Mouse (Mus musculus): Measurements from ENCODE around the gene Gm17657. TPM values are rescaled to one million over a fixed set of nuclear protein-coding genes. Genes with fewer than 3 reads are reported as not detected.
"Not testable (repeated sequence)": the region's sequence is repeated elsewhere in the genome, so short reads cannot be mapped to it uniquely, and the experiment has no call there.

The Gm17657 gene
- polyA plus RNA-seq, 2 experiments from 2014 or later = not detected

- ATAC-seq = no peak
Observed at GRCm38 (mm10) chr17:29545241-29545640, 4.2 kb downstream of the Gm17657 start.

DNA sequence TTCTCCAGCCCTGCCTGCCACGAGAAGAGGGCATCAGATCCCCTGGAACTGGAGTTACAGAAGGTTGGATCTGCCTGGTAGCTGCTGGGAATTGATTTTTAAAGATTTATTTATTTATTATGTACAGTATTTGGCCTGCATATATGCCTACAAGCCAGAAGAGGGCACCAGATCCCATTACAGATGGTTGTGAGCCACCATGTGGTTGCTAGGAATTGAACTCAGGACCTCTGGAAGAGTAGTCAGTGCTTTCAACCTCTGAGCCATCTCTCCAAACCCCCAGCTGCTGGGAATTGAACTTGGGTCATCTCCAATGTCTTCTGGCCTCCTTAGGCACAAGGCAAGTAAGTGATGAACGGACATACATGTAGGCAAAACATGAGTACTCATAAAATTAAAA, 5.4 kb downstream of the Gm17657 start:
- no peak for ATAC-seq

GRCm38 (mm10) chr17:29542831-29543690, 6.4 kb downstream of the Gm17657 start:
- no peak for ATAC-seq

GRCm38 (mm10) chr17:29541419-29541818, 8.0 kb downstream of the Gm17657 start:
- no peak for ATAC-seq

DNA sequence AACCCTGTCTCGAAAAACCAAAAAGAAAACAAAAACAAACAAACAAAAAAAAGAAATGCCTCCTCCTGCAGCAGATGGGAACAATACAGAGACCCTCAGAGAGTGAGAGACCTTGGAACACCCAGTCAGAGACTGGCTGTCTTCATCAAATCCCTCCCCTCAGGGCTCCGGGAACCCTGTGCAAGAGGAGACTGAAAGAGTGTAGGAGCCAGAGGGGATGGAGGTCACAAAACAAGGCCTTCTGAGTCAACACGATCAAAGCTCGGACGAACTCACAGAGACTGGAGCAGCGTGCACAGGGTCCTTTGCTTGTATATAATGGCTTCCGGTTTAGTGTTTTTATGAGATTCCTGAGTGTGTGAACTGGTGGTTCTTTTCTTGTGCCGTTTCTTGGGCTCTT, 9.0 kb downstream of the Gm17657 start:
- no peak for ATAC-seq

- ATAC-seq = peak; percentile 57
Observed at GRCm38 (mm10) chr17:29533866-29534265, 15.6 kb downstream of the Gm17657 start.

GRCm38 (mm10) chr17:29531757-29532384, 17.6 kb downstream of the Gm17657 start:
- ATAC-seq = peak; percentile 89

DNA sequence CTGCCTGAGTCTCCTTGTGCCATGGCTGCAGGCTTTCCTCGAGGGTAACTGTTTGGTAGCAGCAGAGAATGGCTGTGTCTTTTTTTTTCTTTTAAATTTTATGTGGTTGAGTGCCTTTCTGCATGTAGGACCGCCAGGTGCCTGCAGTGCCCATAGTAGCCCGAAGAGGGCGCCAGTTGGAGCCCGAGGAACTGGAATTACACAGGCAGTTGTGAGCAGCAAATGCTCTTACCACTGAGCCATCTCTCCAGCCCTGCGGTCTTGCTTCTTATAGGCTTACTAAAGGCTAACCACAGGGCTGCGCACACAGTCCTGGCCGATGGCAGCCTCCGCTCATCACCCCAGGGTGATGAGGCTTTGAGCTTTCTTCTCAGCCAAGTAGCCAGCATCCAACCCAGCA, 18.2 kb downstream of the Gm17657 start:
- peak; percentile 22 for ATAC-seq

DNA sequence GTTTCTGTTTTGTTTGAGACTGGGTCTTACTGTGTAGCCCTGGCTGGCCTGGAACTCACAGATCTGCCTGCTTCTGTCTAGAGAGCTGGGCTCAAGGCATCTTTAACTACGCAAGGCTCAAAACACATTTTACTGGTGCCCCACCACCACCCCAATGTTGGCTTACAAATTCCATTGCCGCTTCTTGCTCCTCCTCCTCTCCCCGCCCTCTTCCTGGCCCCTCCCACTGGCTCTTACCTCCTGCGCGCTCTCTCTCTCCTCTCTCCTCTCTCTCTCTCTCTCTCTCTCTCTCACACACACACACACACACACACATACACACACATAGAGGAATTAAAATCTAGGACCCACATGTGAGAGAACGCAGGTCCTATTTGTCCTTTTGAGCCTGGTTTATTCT, 18.9 kb downstream of the Gm17657 start:
- no peak for ATAC-seq

DNA sequence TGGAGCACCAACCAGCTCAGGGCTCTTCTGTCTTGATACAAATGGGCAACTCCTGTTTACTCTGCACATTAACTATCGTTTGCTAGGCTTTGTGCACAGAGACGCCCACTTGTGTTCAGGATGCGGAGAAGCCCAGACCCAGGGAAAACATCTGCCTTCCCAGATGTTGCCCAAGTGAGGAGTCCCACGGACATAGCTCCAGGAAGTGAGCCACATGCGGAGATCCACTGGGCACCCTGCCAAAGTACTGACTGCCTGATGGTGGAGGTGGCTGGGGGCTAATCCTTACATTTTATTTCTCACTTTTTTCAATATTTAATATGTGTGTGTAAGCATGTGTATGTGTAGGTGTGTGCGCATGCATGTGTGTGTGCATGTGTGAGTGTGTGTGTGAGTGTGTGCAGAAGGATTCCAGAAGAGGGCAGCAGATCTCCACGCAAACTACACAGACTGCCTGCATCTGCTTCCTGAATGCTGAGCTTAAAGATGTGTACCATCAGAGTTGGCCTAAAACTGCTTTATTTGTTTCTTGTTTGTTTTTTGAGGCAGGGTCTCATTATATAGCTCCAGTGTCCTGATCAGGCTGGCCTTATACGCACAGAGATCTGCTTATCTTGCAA, 20.8 kb downstream of the Gm17657 start:
- no peak for ATAC-seq

GRCm38 (mm10) chr17:29525613-29526012, 23.8 kb downstream of the Gm17657 start:
- no peak for ATAC-seq

DNA sequence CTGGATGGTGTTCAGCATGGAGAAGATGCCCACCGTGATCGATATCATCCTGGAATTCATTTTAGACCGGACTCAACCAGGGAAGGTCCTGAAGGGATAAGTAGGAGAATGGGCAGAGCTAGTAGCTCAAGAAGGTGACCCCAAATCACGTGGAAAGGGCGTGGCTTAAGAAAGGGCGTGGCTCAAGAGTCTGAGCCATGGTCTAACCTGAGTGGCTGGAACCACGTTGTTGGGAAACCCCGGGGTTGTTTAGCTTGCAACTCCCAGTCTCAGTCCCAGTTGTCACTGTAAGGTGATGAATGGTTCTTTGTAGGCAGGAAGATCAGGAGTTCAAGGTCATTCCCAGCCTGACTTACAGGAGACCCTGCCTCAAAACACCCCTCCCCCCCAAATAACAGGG, 29.7 kb downstream of the Gm17657 start:
- ATAC-seq = no peak

DNA sequence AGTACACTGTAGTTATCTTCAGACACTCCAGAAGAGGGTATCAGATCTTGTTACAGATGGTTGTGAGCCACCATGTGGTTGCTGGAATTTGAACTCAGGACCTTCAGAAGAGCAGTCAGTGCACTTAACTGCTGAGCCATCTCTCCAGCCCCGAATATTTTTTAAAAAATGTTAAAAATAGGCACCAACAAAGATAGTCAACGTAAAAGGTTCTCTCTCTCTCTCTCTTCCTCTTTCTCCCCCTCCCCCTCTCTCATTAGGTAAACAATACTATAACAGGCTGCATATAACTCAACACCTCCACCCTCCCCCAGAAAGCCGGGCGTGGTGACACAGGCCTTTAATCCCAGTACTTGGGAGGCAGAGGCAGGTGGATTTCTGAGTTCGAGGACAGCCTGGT, 30.8 kb downstream of the Gm17657 start:
- ATAC-seq = not testable (repeated sequence)

DNA sequence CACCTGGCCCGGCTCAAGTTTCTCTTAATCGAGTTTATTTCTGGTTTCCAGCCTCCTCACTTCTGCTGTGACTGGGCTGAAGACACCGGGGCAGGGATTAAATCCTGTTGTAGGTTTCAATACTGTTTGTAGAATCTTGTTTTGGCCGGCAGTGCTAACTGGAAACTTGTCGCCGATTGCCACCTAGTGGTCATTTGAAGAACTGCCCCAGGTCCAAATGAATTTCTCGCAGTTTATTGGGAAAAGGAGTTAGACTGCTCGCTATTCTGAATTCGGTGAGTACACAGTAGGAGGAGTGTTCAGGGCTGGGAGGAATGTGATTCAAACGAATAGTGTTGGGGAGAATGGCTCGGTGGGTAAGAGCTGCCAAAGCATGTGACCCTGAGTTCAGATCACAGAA, 35.0 kb downstream of the Gm17657 start:
- ATAC-seq = peak; percentile 79

DNA sequence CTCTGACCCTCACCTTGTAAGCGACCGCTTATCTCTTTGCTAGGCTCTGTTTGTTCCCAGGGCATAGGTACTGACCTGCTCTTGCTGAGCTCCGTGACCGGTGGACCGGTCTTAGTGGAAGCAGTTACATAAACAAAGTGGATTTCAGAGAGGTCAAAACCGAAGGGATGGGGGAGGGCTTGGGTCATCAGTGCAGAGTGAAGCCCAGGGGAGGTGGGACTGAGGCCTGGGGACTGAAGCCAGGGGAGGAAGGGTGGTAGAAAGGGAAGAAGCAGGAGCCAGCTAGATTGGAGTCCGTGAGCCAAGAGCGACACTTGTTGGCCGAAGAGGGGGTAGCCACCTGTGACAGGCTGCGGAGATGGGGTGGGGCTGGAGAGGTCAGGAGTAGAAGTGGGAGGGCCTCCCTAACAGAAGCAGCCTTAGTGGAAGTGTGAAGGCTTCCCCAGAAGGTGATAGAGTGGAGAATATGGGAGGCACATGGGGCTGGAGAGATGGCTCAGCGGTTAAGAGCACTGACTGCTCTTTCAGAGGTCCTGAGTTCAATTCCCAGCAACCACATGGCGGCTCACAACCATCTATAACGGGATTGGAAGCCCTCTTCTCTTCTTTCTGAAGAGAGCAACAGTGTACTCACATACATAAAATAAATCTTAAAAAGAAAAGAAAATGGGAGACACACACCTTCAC, 36.3 kb downstream of the Gm17657 start:
- peak; percentile 75 for ATAC-seq

DNA sequence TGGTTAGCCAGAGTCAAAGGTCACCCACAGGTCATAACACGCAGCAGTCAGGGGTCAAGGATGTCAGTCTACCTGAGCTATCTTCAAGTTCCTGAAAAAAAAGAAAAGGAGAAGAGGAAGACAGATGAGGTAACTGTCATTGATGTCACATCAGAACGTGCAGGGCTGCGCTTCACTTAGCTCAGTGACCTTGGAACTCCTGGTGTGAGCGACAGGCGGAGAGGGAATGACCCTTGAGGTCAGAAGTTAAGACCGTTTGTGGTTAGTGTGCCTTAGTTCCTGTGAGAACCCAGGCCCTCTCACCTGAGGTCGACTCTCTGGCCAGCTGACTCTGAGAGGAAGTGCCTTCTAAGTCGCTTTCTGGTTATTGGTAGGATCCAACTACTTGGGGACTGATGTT, 38.7 kb downstream of the Gm17657 start:
- no peak for ATAC-seq

GRCm38 (mm10) chr17:29508927-29509608, 40.4 kb downstream of the Gm17657 start:
- ATAC-seq = no peak

DNA sequence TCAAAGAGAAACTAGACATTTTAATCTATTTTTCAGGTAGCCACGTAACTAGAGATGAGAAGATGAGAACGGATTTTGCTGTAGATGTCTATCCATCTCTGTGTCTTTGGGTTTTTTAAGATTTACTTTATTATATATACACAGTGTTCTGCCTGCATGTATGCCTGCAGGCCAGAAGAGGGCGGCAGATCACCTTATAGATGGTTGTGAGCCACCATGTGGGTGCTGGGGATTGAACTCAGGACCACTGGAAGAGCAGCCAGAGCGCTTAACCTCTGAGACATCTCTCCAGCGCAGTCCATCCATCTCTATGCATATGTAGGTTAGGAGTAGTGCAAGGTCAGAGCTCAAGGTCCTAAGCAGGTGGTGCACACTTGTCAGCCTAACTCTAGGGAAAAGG, 45.7 kb downstream of the Gm17657 start:
- no peak for ATAC-seq

DNA sequence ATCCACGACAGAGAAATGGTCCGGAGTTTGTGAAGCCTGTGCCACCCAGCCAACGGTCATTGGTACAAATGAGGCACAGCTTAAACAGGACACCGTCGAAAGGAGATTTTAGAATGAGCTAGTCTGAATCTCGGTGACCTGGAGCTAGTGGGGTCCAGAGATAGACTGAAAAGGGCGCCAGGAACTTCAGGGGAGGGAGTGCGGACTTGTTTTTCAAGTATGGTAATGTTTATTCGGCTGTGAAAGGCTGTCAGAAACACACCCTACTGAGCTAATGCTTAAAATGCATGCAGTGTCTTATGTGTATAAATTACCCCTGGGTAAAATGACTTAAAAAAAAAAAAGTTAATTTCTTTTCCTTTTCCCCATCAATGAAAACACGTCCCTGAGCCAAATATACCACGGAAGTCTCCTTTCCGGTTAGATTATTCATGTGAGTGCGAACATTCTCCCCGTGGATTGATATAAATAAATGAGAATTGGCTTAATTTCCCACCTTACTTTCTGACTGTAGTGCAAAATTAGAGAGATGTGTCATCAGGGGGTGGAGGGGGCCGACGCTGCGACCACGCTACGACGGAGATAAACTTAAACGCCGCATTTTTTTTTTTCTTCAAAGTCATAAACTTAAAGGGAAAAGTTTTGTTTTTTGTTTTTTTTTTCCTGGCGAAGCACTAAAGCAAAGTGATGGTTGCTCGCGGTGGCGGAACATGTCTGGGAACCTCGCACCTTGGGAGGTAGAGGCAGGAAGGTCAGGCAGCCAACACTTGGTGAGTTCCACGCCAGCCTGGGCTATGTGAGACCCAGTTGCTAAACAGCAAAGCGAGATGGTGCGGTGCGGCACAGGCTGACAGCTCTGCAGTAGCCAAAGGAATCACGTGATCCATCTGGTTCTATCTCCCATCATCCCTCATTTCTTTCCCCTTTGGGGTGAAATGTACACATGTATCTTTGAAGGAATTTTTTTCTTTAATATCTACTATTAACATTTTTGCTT, 46.5 kb downstream of the Gm17657 start:
- peak; percentile 17 for ATAC-seq

DNA sequence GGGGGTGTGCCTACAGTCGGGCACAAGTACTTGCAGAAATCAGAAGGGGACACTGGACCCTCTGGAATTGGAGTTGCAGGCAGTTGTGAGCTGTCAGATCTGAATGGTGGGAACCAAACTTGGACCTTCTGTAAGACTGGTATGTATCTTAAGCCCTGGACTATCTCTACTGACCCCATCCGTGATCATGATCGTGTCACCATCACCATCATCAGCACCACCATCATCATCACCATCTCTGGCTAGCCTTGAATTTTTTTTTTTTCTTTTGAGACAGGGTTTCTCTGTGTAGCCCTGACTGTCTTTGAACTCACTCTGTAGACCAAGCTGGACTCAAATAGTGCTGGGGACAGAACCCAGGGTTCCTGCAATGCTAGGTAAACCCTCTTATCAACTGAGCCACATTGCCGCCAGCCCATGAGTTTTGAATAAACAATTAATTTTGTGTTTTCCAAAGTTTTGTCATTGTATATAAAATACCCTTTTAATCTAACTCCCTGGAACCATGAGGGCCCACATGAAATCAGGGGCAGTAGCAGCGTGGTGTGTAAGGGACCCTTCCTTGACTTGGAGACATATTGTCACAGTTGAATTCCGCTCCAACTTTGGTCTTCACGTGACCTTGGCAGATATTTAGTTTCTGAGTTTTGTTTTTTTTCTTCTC, 47.3 kb downstream of the Gm17657 start:
- ATAC-seq = no peak
